19 mouse cellular contexts compared by ENCODE assay signal in the genomic region with DNA sequence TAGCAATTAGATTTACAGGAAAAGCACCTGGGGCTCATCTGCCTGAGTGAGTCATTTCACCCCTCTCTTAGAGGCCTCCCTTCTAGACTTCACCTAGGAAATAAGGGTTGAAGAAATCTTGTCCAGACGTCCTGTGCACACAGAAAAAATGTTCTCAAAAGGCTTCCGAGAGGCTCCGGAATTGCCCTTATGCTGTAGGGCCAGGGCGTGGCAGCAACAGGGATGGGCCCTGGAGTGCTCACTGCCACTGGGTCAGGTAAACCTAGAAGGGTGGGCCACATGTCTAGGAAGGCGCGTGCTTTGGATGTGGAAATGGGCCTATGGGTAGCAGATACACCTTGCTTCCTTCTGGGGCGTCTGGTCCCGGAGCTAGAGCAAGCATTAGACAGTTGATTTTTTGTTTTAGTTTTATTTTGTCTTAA. TPM values are rescaled to one million over a fixed set of nuclear protein-coding genes. Genes with fewer than 3 reads are reported as not detected.
A peak's percentile ranks its signal among the peaks of the same experiment; 100 is the strongest.
DNase-seq lines count a peak whose midpoint lies in the region; ATAC-seq lines count a peak whose summit lies in the region.
"Had no signal": no experiment of that assay in that cellular context is flagged by ENCODE, and none has a peak within 500 bp of the region (broad histone marks: within the 10 kb centered on the region; RNA-seq: fewer than 3 reads in every experiment).

No protein-coding gene starts in this region.

- H3K36me3 ChIP-seq in intestine, embryonic 16.5 days (ENCODE audit: control insufficient read depth, insufficient read depth, low read length) = no peaks in the 10 kb centered on the region
- H3K36me3 ChIP-seq: embryonic facial prominence, embryonic 10.5 days; midbrain, embryonic 13.5 days; neural tube, embryonic 15.5 days had no signal

- no peak overlapping the region for H3K4me3 ChIP-seq in intestine, embryonic 16.5 days (ENCODE audit: low read length)
- H3K4me3 ChIP-seq: embryonic facial prominence, embryonic 10.5 days; left cerebral cortex, adult 2 months; midbrain, embryonic 13.5 days; myocyte; neural tube, embryonic 15.5 days had no signal

- peak; percentile 84 for DNase-seq in heart, adult 11 months
- DNase-seq in heart, postnatal 36 days = no peak
- DNase-seq in lung, postnatal 4 days = peak; percentile 48 to 74
- no peak for DNase-seq in gastrocnemius, postnatal 25 days
- DNase-seq in cerebellum, adult 9-11 months = no peak
- DNase-seq: B cell, adult 2 months; cerebellum, postnatal 25 days; forebrain, postnatal 0 days; gastrocnemius, postnatal 14 days; thymus, postnatal 4 days had no signal

- peaks cover 39% of the 10 kb centered on the region for H3K4me1 ChIP-seq in intestine, embryonic 16.5 days (ENCODE audit: control insufficient read depth, insufficient read depth, low read length)

- H3K4me2 ChIP-seq in intestine, embryonic 16.5 days (ENCODE audit: low read depth, low read length) = no peak overlapping the region
- H3K4me2 ChIP-seq: heart, embryonic 11.5 days; midbrain, embryonic 13.5 days; neural tube, embryonic 15.5 days had no signal

- 0 out of 2 replicates have a peak overlapping the region, but pooled peaks have one; percentile 20 for H3K9ac ChIP-seq in intestine, embryonic 16.5 days (ENCODE audit: low read depth, low read length)
- H3K9ac ChIP-seq: forebrain, postnatal 0 days; liver, embryonic 14.5 days; midbrain, embryonic 13.5 days; neural tube, embryonic 15.5 days had no signal

- intact Hi-C loops in heart, postnatal 36 days (cut with DNase I) = no loop called here

- H3K27ac ChIP-seq in intestine, embryonic 16.5 days (ENCODE audit: low read length) = no peak overlapping the region
- H3K27ac ChIP-seq: left cerebral cortex, adult 2 months; liver, embryonic 14.5 days; midbrain, embryonic 13.5 days; neural tube, embryonic 15.5 days had no signal

- H3K9me3 ChIP-seq in intestine, embryonic 16.5 days (ENCODE audit: control insufficient read depth, low read length) = no peaks in the 10 kb centered on the region
- H3K9me3 ChIP-seq: embryonic facial prominence, embryonic 10.5 days; midbrain, embryonic 13.5 days; neural tube, embryonic 15.5 days had no signal

- no peaks in the 10 kb centered on the region for H3K27me3 ChIP-seq in intestine, embryonic 16.5 days (replicated peaks; ENCODE audit: control insufficient read depth, insufficient read depth, low read length)
- H3K27me3 ChIP-seq: midbrain, embryonic 13.5 days; neural tube, embryonic 15.5 days had no signal

- peak; percentile 46 for ATAC-seq in CD4-positive, CD25-positive, alpha-beta regulatory T cell, adult 4 months
- ATAC-seq in intestine, embryonic 16.5 days = peak; percentile 74
- ATAC-seq: forebrain, postnatal 0 days had no signal

- 68% methylated on average over 8 of the region's 8 CpGs for WGBS in intestine, embryonic 16.5 days

RNA-seq across cellular contexts. Expression of a gene that starts 26.2 kb away (rescaled TPM):
- 10 to 100 TPM; 18.3 to 20.5 TPM for total RNA-seq in heart, postnatal 36 days (2021)
- polyA plus RNA-seq in CD4-positive, CD25-positive, alpha-beta regulatory T cell, adult 4 months (2017; shearing (Covaris generic)) = 10 to 100 TPM; 75.6 to 87.7 TPM
- 12.9 and 14.5 TPM in 2 replicates for polyA plus RNA-seq in intestine, embryonic 16.5 days (2015; fragmentation: Nextera tagmentation; extraction: Ambion mirVana)
- total RNA-seq in gastrocnemius, postnatal 25 days (2021) = 10 to 100 TPM; 16.4 to 17.7 TPM

Comparison
In these comparisons a context has a peak if more than half of its experiments do, and no peak if none do; other contexts are left out.
1. DNase-seq: peak in heart, adult 11 months (single experiment) and lung, postnatal 4 days (2 of 2); none in heart, postnatal 36 days (0 of 2), gastrocnemius, postnatal 25 days (single experiment) and cerebellum, adult 9-11 months (single experiment).